In the genomic region with DNA sequence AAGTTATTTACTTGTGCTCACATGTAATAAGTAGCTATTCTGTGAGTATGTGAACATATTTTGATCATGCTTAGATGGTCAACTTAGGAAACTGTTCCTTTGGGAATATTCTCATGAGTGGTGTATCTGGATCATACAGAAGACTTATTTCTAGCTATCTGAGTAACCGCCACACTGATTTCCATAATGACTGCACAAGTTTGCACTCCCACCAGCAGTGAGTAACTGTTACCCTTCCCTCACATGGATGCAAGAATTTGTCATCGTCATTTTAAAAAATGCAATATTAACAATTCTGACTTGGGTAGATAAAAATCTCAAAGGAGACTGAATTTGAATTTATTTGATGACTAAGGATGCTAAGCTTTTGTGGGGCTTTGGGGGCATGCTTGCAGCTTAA, we compare ENCODE assay signal across 23 mouse cellular contexts.
DNase-seq lines count a peak whose midpoint lies in the region; TF ChIP-seq lines count a peak whose summit lies in the region.
"Had no signal": no experiment of that assay in that cellular context is flagged by ENCODE, and none has a peak within 500 bp of the region (broad histone marks: within the 10 kb centered on the region; RNA-seq: fewer than 3 reads in every experiment).

No protein-coding gene starts in this region.

- TF ChIP-seq POLR2A in CH12.LX (IDR thresholded peaks at IDR 0.05; ENCODE audit: low read depth, low read length) = no peak

- no peaks in the 10 kb centered on the region for H3K36me3 ChIP-seq in CH12.LX (replicated peaks in 1 of 2; ENCODE audit: control insufficient read depth in 1 of 2, insufficient read depth in 1 of 2, low read length in 1 of 2)
- H3K36me3 ChIP-seq in heart, embryonic 10.5 days = no peaks in the 10 kb centered on the region
- no peaks in the 10 kb centered on the region for H3K36me3 ChIP-seq in hindbrain, embryonic 10.5 days
- H3K36me3 ChIP-seq: embryonic facial prominence, embryonic 13.5 days; embryonic facial prominence, embryonic 15.5 days; forebrain, embryonic 10.5 days; forebrain, embryonic 12.5 days; G1E had no signal

- no peak overlapping the region for H3K4me2 ChIP-seq in CH12.LX (ENCODE audit: insufficient read depth, low read depth, poor library complexity, severe bottlenecking)
- H3K4me2 ChIP-seq: embryonic facial prominence, embryonic 13.5 days; embryonic facial prominence, embryonic 15.5 days; forebrain, embryonic 12.5 days had no signal

- H3K4me3 ChIP-seq in CH12.LX (replicated peaks in 1 of 3; ENCODE audit: low read depth in 2 of 3, low read length in 2 of 3, poor library complexity in 1 of 3) = no peak overlapping the region
- no peak overlapping the region for H3K4me3 ChIP-seq in heart, embryonic 10.5 days
- H3K4me3 ChIP-seq in hindbrain, embryonic 10.5 days = no peak overlapping the region
- H3K4me3 ChIP-seq: embryonic facial prominence, embryonic 13.5 days; embryonic facial prominence, embryonic 15.5 days; erythroblast, embryonic 14.5 days; forebrain, embryonic 10.5 days; forebrain, embryonic 12.5 days had no signal

- H3K9ac ChIP-seq in CH12.LX (ENCODE audit: insufficient read depth, low read depth) = no peak overlapping the region
- H3K9ac ChIP-seq: embryonic facial prominence, embryonic 13.5 days; embryonic facial prominence, embryonic 15.5 days; forebrain, embryonic 12.5 days had no signal

- no peak for TF ChIP-seq RAD21 in CH12.LX (IDR thresholded peaks at IDR 0.05; ENCODE audit: low read depth, low read length)

- TF ChIP-seq CTCF in CH12.LX (conservative IDR thresholded peaks at IDR 0.05 in 1 of 2, IDR thresholded peaks at IDR 0.05 in 1 of 2; ENCODE audit: low read depth in 2 of 2, low read length in 2 of 2) = no peak

- H3K9me3 ChIP-seq in CH12.LX (replicated peaks; ENCODE audit: low read length) = peaks cover 12% of the 10 kb centered on the region
- H3K9me3 ChIP-seq in heart, embryonic 10.5 days = no peaks in the 10 kb centered on the region
- H3K9me3 ChIP-seq in hindbrain, embryonic 10.5 days = no peaks in the 10 kb centered on the region
- H3K9me3 ChIP-seq: embryonic facial prominence, embryonic 13.5 days; embryonic facial prominence, embryonic 15.5 days; forebrain, embryonic 10.5 days; forebrain, embryonic 12.5 days; G1E had no signal

- peak; percentile 37 for DNase-seq in right cerebral cortex, adult 18-20 months
- DNase-seq in right cerebral cortex, postnatal 4 days = no peak
- DNase-seq in CH12.LX (ENCODE audit: extremely low read depth) = peak; percentile 17
- DNase-seq in brain, adult 2 months (ENCODE audit: low read depth, low spot score) = peak; percentile 67
- no peak for DNase-seq in heart, embryonic 10.5 days (ENCODE audit: low spot score)
- DNase-seq in hindbrain, embryonic 10.5 days (ENCODE audit: low spot score) = no peak
- DNase-seq: adrenal gland, adult 8-10 months; adrenal gland, postnatal 14 days; adrenal gland, postnatal 36 days; cerebellum, adult 11 months; cerebellum, adult 18-20 months; cerebellum, adult 8-10 months; cerebellum, adult 9-11 months; cerebellum, postnatal 14 days; cerebellum, postnatal 36 days; embryo, embryonic 11 days had no signal

- in situ Hi-C loops in CH12.LX (cut with MboI; ENCODE audit: low pct_ligation_motif_present, low pct_unique_long_range_greater_than_20kb, low sequenced_read_pairs) = no loop called here

- H3K27me3 ChIP-seq in CH12.LX (replicated peaks) = no peaks in the 10 kb centered on the region
- no peaks in the 10 kb centered on the region for H3K27me3 ChIP-seq in heart, embryonic 10.5 days (ENCODE audit: insufficient read depth, poor library complexity, severe bottlenecking)
- H3K27me3 ChIP-seq in hindbrain, embryonic 10.5 days (ENCODE audit: insufficient read depth, poor library complexity, severe bottlenecking) = no peaks in the 10 kb centered on the region
- H3K27me3 ChIP-seq: embryonic facial prominence, embryonic 13.5 days; embryonic facial prominence, embryonic 15.5 days; forebrain, embryonic 12.5 days; Patski had no signal

- dilution Hi-C loops in CH12.LX (cut with MboI; ENCODE audit: extremely low pct_ligation_motif_present, extremely low pct_unique_long_range_greater_than_20kb, low sequenced_read_pairs) = no loop called here

- no peaks in the 10 kb centered on the region for H3K79me2 ChIP-seq in CH12.LX (replicated peaks; ENCODE audit: control insufficient read depth, extremely low read depth, insufficient read depth, poor library complexity, severe bottlenecking)

- WGBS in heart, embryonic 10.5 days = 88% methylated on average over 2 of the region's 2 CpGs
- WGBS in hindbrain, embryonic 10.5 days = 96% methylated on average over 2 of the region's 2 CpGs

- H3K27ac ChIP-seq in CH12.LX (ENCODE audit: insufficient read depth, low read depth) = no peak overlapping the region
- no peak overlapping the region for H3K27ac ChIP-seq in heart, embryonic 10.5 days
- H3K27ac ChIP-seq in hindbrain, embryonic 10.5 days = no peak overlapping the region
- H3K27ac ChIP-seq: embryonic facial prominence, embryonic 13.5 days; embryonic facial prominence, embryonic 15.5 days; forebrain, embryonic 10.5 days; forebrain, embryonic 12.5 days had no signal

- H3K4me1 ChIP-seq in CH12.LX (ENCODE audit: control insufficient read depth in 1 of 2, insufficient read depth in 2 of 2) = no peaks in the 10 kb centered on the region; a peak in 1 of 4 replicates
- no peaks in the 10 kb centered on the region for H3K4me1 ChIP-seq in heart, embryonic 10.5 days
- no peaks in the 10 kb centered on the region for H3K4me1 ChIP-seq in hindbrain, embryonic 10.5 days (replicated peaks)
- H3K4me1 ChIP-seq: embryonic facial prominence, embryonic 13.5 days; embryonic facial prominence, embryonic 15.5 days had no signal

- no peak for TF ChIP-seq EP300 in CH12.LX (IDR thresholded peaks at IDR 0.05; ENCODE audit: low read length)

TF ChIP-seq in CH12.LX, 34 proteins besides CTCF, POLR2A, EP300 and RAD21:
- no peak for TF ChIP-seq MAFK (IDR thresholded peaks at IDR 0.05; ENCODE audit: insufficient replicate concordance, low read length)
- no peak for TF ChIP-seq BHLHE40 (IDR thresholded peaks at IDR 0.05; ENCODE audit: low read depth, low read length)
- TF ChIP-seq E2F4 (IDR thresholded peaks at IDR 0.05; ENCODE audit: insufficient replicate concordance, low read depth, low read length) = no peak
- TF ChIP-seq MAZ (IDR thresholded peaks at IDR 0.05; ENCODE audit: low read depth, low read length) = no peak

Comparison
In these comparisons a context has a peak if more than half of its experiments do, and no peak if none do; other contexts are left out.
1. DNase-seq: peak in right cerebral cortex, adult 18-20 months (single experiment), CH12.LX (single experiment) and brain, adult 2 months (single experiment); none in right cerebral cortex, postnatal 4 days (single experiment), heart, embryonic 10.5 days (single experiment) and hindbrain, embryonic 10.5 days (single experiment).